Mouse (Mus musculus) neural tube, embryonic 15.5 days (tissue): ENCODE measurements at regions not wholly inside any gene's neighbourhood (a gene's known extent, or its start where the extent isn't known, plus 50 kb on each side); places are given as distances from the start of the nearest gene placed in this dataset.

Experiments used
- ATAC-seq: fragments of 200-750 bp; cut with Nextera tagmentation; 2 replicates; pipeline ENCODE4 v1.8.0; 2017; ENCODE audit warnings: mild to moderate bottlenecking, moderate TSS enrichment, moderate library complexity; ENCODE audit not compliant: low FRiP score
- H3K27ac ChIP-seq: fragments of 300-500 bp; sonication (generic); replicated peaks from 2 replicates; pipeline ENCODE4 v1.5.1; 2015; ENCODE audit warnings: mild to moderate bottlenecking, inconsistent platforms
- H3K27me3 ChIP-seq: fragments of 300-500 bp; sonication (generic); replicated peaks from 2 replicates; pipeline ENCODE4 v1.6.1; 2015; ENCODE audit warnings: inconsistent platforms
- H3K36me3 ChIP-seq: fragments of 300-500 bp; sonication (generic); 2 replicates; pipeline ENCODE4 v1.6.1; 2015; ENCODE audit warnings: inconsistent platforms
- H3K4me1 ChIP-seq: fragments of 300-500 bp; sonication (generic); 2 replicates; pipeline ENCODE4 v1.6.1; 2015; ENCODE audit warnings: inconsistent platforms
- H3K4me2 ChIP-seq: fragments of 300-500 bp; sonication (generic); 2 replicates; pipeline ENCODE4 v1.6.1; 2015; ENCODE audit warnings: inconsistent platforms, mild to moderate bottlenecking, moderate library complexity
- H3K4me3 ChIP-seq: fragments of 300-500 bp; sonication (generic); replicated peaks from 2 replicates; pipeline ENCODE4 v1.5.1; 2015; ENCODE audit warnings: mild to moderate bottlenecking, inconsistent platforms
- H3K9ac ChIP-seq: fragments of 300-500 bp; sonication (generic); replicated peaks from 2 replicates; pipeline ENCODE4 v1.6.1; 2015; ENCODE audit warnings: mild to moderate bottlenecking, inconsistent platforms
- H3K9me3 ChIP-seq: fragments of 300-500 bp; sonication (generic); replicated peaks from 2 replicates; pipeline ENCODE4 v1.6.1; 2016; ENCODE audit warnings: inconsistent platforms
- WGBS: fragments of 180-500 bp; shearing (Covaris S2); methylation state at CpG from one replicate; pipeline ENCODE4 v1.1.7; 2015; ENCODE audit warnings: mixed read lengths; 5-methylcytosine and 5-hydroxymethylcytosine counted together

DNA sequence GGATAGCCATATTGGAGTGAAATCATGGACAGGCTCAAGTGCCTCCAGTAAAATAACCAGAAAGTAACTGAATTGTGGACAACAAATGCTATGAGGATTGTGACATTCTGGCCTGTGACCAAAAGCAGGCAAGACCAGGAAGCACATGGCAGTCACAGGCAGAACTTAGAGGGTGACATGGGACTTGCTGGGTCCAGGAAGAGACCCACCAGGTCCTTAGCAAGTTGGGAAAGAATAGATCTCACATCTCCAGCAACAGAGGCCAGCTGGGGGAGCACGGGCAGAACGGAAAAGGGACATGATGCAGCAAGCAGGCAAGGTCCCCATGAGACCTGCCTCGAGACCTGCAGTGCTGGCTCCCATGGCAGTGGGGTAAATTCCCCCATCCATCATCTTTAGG, 79.3 kb upstream of the Lmo4 start:
- no peak overlapping the region for H3K9ac ChIP-seq
- ATAC-seq, result no peak
- no peaks in the 10 kb centered on the region for H3K4me1 ChIP-seq
- no peaks in the 10 kb centered on the region for H3K36me3 ChIP-seq
- no peak overlapping the region for H3K27ac ChIP-seq
- no peak overlapping the region for H3K4me2 ChIP-seq
- H3K27me3 ChIP-seq, result no peaks in the 10 kb centered on the region
- H3K4me3 ChIP-seq, result no peak overlapping the region
- H3K9me3 ChIP-seq, result no peaks in the 10 kb centered on the region
- 83% methylated on average over 3 of the region's 3 CpGs for WGBS

DNA sequence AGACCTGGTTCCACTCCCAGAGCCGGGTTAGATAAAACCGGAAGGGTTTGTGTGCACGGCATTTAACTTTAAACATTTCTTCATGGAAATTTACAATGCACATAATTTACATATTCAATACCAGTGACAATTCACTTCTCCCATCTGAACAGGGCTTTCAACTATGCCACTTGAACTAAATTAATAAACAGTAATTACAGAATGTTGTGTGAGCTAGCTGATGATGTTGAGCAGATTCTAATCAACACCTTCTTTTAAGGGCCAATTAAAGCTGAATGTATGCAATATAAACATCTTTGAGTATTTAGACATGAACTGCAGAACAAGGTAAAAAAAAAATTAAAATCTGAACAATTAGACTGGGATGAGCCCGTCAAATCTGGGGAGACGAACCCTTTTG, 68.1 kb upstream of the Lmo4 start:
- H3K27ac ChIP-seq, result no peak overlapping the region
- H3K9me3 ChIP-seq, result no peaks in the 10 kb centered on the region

DNA sequence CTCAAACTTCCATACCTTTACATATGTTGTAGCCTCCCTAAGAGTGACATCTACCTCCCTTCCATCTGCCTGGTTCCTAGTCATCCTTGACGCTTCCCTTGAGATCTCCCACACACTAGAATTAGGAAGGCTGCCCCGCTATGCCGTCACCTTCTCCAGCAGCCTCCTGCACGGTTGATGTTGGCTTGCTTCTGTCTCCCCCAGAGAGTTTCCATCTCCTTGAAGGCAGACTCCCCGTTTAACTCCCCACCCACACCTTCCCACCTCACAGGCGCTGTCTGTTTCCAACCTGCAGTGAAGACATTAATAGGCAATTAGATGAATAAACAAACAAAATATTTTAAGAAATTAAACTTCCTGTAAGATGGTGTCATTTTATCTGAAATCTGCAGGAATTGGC, 65.2 kb upstream of the Lmo4 start:
- WGBS, result 89% methylated on average over 6 of the region's 6 CpGs
- Histone ChIP-seq H3K36me3 (no peaks in the 10 kb centered on the region), H3K27me3 (no peaks in the 10 kb centered on the region), H3K9ac (no peak overlapping the region), H3K4me1 (no peaks in the 10 kb centered on the region), H3K4me2 (no peak overlapping the region), H3K4me3 (no peak overlapping the region), H3K9me3 (no peaks in the 10 kb centered on the region), H3K27ac (no peak overlapping the region)
- no peak for ATAC-seq

More for the DNA sequence above, 68.1 kb upstream of the Lmo4 start:
- H3K4me2 ChIP-seq, result no peak overlapping the region
- no peak overlapping the region for H3K9ac ChIP-seq
- H3K4me3 ChIP-seq, result no peak overlapping the region
- ATAC-seq, result no peak
- no peaks in the 10 kb centered on the region for H3K27me3 ChIP-seq
- H3K4me1 ChIP-seq, result no peaks in the 10 kb centered on the region
- 74% methylated on average over 5 of the region's 5 CpGs for WGBS
- no peaks in the 10 kb centered on the region for H3K36me3 ChIP-seq

DNA sequence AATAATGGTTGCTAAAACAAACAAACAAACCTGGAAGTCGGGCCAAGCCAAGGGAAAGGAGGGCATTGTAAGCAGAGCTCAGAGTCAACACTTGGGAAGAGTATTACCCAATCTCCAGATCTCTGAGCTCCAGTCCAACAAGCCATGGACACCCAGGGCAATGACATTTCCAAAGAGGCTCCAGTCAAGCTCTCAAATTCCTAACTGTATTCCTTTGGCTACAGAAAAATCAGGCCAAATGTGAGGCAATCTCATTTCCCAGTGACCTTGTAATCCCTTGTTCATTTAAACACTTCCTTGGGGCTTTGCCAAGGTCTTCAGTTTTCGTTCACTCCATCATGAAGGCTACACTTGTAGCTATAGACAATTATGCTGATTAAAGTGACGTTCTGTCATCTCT, 59.5 kb upstream of the Lmo4 start:
- Histone ChIP-seq H3K4me2 (no peak overlapping the region), H3K9ac (no peak overlapping the region), H3K27ac (no peak overlapping the region), H3K36me3 (no peaks in the 10 kb centered on the region), H3K9me3 (no peaks in the 10 kb centered on the region), H3K4me1 (no peaks in the 10 kb centered on the region), H3K4me3 (no peak overlapping the region), H3K27me3 (no peaks in the 10 kb centered on the region)
- ATAC-seq, result no peak
- 73% methylated on average over 3 of the region's 3 CpGs for WGBS

DNA sequence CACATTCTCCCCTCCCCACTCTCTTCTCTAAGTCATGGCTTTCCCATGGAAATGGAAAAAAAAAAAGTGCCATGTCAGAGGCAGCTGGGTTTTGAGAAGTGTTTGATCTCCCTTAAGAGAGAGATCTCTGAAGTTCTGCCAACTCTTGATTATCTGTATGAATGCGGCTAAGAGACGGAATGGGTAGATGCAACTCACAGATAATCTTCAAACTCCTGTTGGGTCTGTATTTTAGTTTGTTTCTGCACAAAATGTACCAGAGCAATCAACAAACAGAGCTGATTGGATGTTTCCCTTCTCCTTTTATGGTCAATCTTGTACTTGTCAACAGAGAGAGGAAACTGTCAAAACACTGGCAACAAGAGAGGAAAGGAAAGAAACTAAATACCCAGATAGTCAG, 55.9 kb upstream of the Lmo4 start:
- WGBS, result 79% methylated on average over 2 of the region's 2 CpGs
- no peaks in the 10 kb centered on the region for H3K27me3 ChIP-seq
- H3K36me3 ChIP-seq, result no peaks in the 10 kb centered on the region
- no peak overlapping the region for H3K27ac ChIP-seq
- H3K4me3 ChIP-seq, result no peak overlapping the region
- no peak overlapping the region for H3K4me2 ChIP-seq
- ATAC-seq, result no peak
- H3K4me1 ChIP-seq, result 0 out of 2 replicates have a peak, but pooled peaks cover 5% of the 10 kb centered on the region
- H3K9me3 ChIP-seq, result no peaks in the 10 kb centered on the region
- no peak overlapping the region for H3K9ac ChIP-seq

DNA sequence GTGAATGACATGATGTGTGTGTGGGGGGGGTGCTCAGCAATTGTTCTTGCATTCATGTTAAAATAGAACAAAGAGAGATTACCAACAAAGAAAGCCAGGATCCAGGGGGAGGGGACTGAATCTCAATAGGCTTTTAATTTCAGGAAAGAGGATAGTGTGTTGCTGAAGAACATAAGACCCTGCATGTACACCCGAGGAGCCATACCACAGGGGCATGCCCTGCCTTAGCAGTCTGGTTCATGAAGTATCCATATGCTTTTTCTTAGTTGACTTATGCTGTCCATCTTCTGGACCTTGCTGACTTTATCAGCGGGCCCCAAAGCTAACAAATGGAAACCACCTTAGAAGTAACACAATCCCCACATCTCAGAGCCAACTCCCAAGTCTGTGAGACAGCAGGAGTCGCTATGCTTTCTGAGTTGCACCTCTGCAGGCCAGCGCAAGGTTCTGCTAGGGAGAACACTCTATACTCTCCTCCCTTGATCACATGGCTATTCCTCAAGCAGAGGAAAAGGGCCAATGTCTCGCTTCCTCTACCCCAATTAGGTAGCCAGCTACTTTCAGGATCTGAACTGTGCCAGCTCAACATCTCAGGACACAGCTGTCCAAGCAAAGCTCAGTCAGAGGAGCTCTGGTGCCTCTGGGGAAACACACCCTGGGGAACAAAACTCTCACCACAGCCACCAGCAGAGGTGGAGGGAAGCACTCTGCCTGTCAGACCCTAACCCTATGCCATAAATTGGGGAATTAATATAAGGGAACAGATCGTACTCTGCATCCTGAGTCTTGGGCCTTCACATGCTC, 52.9 kb upstream of the Lmo4 start:
- Histone ChIP-seq H3K4me1 (0 out of 2 replicates have a peak, but pooled peaks cover 8% of the 10 kb centered on the region), H3K27ac (no peak overlapping the region), H3K27me3 (no peaks in the 10 kb centered on the region), H3K4me2 (no peak overlapping the region), H3K9me3 (no peaks in the 10 kb centered on the region), H3K4me3 (no peak overlapping the region), H3K36me3 (no peaks in the 10 kb centered on the region), H3K9ac (no peak overlapping the region)
- no peak for ATAC-seq
- 70% methylated on average over 6 of the region's 6 CpGs for WGBS

DNA sequence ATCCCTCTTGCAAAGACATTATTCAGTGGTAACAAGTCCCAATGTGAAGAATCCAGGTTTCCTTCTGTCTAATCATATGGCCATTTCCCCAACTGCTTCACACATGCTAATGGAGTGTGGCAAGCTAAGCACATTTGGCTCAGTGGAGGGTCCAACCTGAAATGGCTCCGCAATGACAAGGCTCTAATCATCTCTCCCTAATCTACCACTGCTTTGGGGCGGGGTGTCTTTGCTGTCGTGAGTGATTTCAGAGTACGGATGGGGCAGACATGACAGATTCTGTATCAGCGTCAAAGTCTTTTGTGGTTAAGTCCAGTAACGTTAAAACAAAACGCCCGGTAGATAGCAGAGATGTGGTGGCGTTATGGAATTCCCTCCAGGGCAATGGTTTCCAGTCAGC, 52.2 kb upstream of the Lmo4 start:
- 70% methylated on average over 9 of the region's 9 CpGs for WGBS
- no peaks in the 10 kb centered on the region for H3K36me3 ChIP-seq
- no peak overlapping the region for H3K4me2 ChIP-seq
- H3K27me3 ChIP-seq, result no peaks in the 10 kb centered on the region
- no peak overlapping the region for H3K9ac ChIP-seq
- H3K9me3 ChIP-seq, result no peaks in the 10 kb centered on the region
- H3K4me1 ChIP-seq, result 0 out of 2 replicates have a peak, but pooled peaks cover 8% of the 10 kb centered on the region
- H3K27ac ChIP-seq, result no peak overlapping the region
- ATAC-seq, result 0 out of 2 replicates have a peak, but pooled peaks have one; percentile 38
- no peak overlapping the region for H3K4me3 ChIP-seq

DNA sequence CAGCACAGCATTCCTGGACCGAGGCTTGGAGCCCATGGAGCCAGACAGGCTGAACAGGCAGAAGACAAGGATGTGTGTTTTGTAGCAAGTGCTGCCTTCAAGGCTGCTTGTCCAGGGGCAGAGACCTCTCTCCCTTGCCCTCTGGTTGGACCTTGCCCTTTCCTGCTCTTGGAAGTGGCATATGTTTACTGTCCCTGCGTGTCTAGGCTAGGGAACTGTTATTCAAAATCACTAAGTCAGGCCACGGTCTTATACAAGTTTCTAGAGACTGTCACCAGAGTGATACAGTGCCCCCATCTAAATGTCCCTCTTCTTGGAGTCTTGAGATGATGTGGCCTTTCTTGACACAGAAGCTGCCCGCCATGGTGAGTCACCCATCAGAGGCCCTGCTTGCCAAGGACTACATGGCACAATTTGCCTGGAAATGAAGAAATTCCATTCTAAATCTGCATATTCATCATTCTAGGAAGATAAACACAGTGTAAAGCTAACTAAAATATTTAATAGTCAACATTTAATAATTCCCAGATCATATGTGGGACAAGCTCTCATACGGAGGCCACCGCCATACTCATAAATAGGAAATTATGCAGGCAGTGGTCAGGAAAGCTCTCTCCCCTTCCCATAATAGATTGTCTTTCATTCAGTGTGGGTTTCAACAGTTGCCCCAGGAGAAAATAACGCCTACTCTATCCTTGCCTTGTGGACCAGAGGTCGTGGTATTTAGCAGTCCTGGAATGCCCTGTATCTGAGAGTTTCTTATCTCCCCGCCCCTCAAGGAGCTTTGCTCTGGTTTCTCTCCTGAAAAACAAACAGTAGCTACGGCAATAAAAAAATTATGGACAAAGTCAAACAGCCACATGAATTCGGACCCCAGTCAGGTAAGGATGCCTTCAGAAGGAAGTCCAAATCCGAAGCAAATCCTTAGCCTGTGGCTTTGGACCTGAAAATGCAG, 50.9 kb upstream of the Lmo4 start:
- WGBS, result 85% methylated on average over 12 of the region's 12 CpGs
- H3K36me3 ChIP-seq, result no peaks in the 10 kb centered on the region
- no peaks in the 10 kb centered on the region for H3K9me3 ChIP-seq
- no peaks in the 10 kb centered on the region for H3K27me3 ChIP-seq
- no peak overlapping the region for H3K4me2 ChIP-seq
- no peak overlapping the region for H3K4me3 ChIP-seq
- H3K27ac ChIP-seq, result no peak overlapping the region
- no peak overlapping the region for H3K9ac ChIP-seq
- H3K4me1 ChIP-seq, result 0 out of 2 replicates have a peak, but pooled peaks cover 8% of the 10 kb centered on the region
- no peak for ATAC-seq
